Mouse (Mus musculus): ENCODE data around the gene Slc5a2.

DNA sequence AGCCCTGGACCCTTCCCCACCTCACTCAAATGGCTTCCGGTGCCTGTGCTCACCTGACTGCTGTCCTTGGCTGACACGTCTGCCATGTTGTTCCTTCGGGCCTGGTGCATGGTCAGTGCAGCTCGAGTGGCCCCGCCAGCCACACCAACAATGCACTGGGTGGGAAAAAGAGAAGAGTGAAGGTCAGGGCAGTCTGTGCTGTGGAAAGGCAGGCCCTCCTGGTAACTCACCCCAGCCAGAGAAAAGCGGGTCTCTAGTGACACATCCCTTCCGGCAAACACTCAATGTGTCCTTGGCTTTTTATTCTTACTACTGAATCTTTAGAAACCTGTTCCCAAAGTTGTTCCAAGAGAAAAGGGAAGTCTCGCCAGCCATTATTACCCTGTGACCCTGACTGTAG lies 19.6 kb downstream of the Slc5a2 start:
- TF ChIP-seq GATA1 (IDR thresholded peaks at IDR 0.05; ENCODE audit: low read length) (no peak), TAL1 (IDR thresholded peaks at IDR 0.05; ENCODE audit: low read length) (no peak)
